Mouse (Mus musculus) urinary bladder, adult 2 months (tissue): ENCODE measurements around the gene Ttc28. TPM values are rescaled to one million over a fixed set of nuclear protein-coding genes. Genes with fewer than 3 reads are reported as not detected.

Experiments
- DNase-seq: peaks from one replicate; pipeline ENCODE4 v3.0.0; 2022; ENCODE audit warnings: low spot score
- polyA plus RNA-seq: library from polyadenylated mRNA; depleted of rRNA; stranded (reverse); fragments of >200 nt; gene quantifications from 2 replicates; pipeline ENCODE4 v1.2.3, GENCODE M21; 2012

The Ttc28 gene
- polyA plus RNA-seq, 1 experiment, result 4.9 TPM

DNA sequence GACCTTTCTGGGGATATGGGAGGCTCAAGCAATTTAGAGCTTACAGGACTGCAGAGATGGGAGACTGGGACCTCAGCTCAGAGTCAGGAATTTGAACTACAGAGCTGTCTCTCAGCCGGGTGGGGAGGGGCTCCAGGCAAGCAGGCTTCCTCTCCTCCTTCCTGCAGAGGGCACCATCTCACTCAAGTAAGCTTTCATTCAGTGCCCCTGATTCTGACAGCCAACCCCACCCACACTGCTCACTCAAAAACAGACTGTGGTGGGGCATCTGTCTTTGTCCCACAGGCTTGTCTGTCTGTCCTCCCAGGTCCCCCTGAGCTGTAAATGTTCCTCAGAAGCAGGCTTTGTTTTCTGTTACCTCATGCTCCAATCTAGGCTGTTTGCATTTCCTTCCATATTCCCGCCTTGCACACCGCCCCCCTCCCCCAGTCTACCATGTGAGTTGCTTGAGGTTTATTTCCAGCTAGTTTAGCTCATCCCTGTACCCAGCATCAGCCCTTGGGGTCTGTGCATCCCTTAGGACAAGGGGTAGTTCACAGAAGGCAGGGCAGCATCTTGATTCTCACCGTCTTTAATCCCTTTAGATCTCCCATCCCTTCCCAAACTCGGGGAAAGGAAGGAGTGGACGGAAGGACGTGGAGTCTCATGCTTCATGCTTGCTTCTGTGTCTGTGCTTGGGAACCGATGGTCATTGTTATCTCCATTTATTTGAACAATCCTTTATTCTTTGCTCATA lies 328.5 kb downstream of the Ttc28 start:
- no peak for DNase-seq

GRCm38 (mm10) chr5:111208660-111208969 lies 329.0 kb downstream of the Ttc28 start:
- DNase-seq, result no peak

GRCm38 (mm10) chr5:111213935-111214450 lies 334.4 kb downstream of the Ttc28 start:
- no peak for DNase-seq

- no peak for DNase-seq
Measured at GRCm38 (mm10) chr5:111214890-111215289, 335.3 kb downstream of the Ttc28 start.

GRCm38 (mm10) chr5:111215722-111216121 lies 336.1 kb downstream of the Ttc28 start:
- DNase-seq, result no peak

DNA sequence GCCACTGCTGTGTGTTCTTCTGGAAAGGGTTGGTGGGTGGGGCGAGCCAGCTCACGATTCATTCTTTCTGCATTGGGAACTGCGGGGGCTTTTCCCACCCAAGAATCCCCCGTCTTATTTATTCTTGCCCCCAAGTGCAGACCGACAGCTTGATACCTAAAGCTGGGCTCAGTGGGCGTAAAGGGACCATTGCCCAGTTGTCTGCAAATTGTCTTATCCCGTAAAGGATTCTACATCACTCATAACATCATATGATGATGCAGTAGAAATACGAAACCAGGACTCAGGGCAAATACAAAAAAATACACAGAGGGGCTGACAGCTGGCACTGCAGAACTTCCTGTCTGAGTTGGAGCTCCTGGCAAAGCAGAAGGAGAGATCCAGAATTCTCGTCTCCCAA lies 336.6 kb downstream of the Ttc28 start:
- no peak for DNase-seq

GRCm38 (mm10) chr5:111217447-111218110 lies 338.0 kb downstream of the Ttc28 start:
- no peak for DNase-seq

DNA sequence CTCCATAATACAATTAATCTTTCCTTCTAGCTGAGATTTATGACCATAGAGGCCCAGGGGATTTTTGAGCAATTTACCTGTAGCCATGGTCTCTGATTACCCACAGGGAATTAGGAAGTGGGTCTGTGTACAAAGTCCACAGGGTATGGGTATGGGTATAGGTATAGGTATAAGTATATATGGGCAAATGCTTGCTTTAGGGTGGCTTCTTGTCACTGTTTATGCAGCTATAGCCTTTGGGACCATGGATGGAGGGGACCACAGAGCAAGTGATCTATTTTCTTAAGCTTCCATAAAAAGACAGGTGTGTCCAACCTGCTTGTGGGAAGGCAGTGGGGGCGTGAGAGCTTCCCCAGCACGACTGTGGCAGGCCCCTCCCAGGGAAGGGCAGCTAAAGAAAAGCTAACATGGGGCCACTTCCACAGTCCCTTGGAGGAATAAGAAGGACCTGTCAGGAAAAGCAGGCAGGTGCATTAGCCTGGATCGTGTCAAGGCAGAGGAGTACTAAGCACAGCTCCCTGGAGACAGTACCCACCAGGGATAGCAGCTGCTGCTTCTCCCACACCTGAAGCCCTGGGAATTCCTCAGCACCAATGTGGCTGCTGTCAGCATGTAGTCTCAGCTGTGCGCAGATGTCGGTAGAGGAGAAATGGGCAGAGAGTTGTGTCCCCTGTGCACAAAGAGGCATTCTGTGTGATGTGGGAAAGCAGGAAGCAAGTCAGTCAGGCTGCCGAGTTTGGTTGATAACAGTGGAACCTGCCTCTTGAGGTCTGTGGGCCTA lies 338.7 kb downstream of the Ttc28 start:
- no peak for DNase-seq

DNA sequence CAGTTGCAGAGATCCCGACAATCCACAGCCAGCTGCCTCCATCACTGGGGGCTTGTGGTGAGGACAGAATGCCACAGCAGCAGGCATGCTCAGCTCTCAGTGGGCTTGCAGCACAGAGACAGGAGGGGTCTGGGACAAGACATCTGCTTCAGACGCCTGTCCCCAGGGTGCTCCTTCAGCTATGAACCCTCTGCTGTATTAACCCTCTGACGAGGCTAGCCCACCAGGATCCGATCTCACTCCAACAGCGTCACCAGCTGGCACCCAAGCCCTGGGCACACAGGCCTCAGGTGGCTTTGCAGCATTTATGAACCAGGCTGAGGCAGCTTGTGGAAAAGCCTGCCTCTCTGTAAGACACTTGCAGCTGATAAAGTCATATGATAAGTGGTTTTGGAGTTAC lies 339.4 kb downstream of the Ttc28 start:
- DNase-seq, result no peak

DNA sequence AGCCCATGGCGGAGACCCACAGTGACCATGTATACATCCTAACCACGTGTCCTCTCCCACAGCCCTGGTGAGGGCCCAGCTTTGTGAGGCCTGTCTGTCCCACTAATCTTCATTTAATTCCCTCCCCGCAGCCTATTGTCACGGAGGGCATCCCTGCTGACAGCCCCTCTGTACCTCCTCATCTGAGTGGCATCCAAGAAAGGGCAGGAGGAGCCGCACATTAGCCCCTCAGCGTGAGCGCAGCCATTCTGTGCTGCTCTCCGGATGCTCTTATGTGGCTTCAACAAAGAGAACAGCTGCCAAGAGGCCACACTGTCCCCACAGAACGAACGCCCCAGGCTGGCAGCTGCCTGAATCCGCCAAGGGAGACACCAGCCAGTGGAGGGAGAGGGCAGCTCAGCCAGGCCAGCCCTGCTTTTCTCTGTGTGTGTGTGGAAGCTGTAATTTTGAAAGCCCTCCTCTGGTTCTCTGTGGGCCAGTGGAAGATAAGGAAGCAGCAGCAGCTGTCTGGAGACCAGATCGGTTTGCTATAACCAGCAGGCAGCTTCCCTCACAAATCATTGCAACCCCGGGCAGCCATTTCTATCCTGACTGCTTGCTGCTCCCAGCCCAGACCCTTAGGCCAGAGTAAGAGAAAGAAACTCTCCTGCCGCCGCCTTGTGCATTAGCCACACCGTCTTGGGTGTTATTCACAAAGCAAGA lies 341.2 kb downstream of the Ttc28 start:
- no peak for DNase-seq

DNA sequence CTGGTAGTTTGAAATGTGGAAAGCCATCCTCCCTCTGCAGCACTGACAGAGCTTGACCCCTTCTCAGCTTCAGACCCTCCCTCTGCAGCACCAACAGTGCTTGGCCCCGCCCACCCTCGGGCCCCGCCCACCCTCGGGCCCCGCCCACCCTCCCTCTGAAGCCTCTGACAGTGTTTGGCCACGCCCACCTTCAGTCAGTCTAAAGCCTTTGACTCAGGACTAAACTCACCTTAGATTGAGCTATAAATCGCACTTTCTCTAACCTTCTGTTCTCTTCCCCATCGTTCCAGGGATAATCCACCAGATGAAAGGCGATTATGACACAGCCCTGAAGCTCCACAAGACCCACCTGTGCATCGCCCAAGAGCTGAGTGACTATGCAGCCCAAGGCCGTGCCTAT lies 343.2 kb downstream of the Ttc28 start:
- no peak for DNase-seq

GRCm38 (mm10) chr5:111225306-111225705 lies 345.7 kb downstream of the Ttc28 start:
- DNase-seq, result no peak

DNA sequence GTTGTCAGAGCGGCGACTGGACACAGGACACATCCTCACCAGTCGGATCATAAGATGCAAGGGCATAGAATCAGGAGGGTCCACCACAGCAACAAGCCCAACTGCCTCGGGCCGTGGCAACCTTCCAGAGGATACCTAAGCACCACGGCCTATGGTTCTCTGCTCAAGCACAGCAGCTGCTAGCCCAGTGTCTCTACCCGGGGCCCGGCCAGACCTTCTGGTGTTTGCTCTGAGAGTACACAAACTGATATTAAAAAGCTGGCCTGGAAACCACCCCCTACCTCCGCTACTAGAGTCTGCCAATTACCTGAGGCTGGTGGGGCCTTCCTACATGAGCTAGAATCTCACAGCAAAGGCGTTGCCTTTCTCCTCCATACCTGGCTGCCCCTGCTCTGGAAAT lies 346.9 kb downstream of the Ttc28 start:
- DNase-seq, result no peak

DNA sequence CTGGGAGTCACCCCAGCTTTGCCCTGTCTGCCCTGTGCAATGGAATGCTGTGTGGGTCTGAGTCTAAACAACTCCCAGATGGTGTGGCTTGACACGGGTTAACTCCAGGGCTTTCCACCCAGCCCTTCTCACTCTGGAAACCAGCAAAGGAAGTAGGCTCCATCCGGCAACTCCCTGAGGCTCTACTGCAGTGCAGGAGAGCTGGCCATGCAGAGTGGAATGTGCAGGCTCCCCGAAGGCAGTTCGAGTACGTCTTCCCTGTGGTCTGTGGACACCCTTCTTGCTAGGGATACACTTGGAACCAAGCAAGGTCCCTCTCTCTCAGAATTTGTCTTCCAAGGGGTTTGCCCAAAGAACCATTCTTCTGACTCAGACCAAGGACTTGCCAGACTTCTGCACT lies 348.2 kb downstream of the Ttc28 start:
- DNase-seq, result no peak

GRCm38 (mm10) chr5:111228302-111229040 lies 348.9 kb downstream of the Ttc28 start:
- no peak for DNase-seq

GRCm38 (mm10) chr5:111229041-111229394 lies 349.4 kb downstream of the Ttc28 start:
- no peak for DNase-seq

GRCm38 (mm10) chr5:111229671-111230070 lies 350.1 kb downstream of the Ttc28 start:
- DNase-seq, result no peak

GRCm38 (mm10) chr5:111231044-111231443 lies 351.4 kb downstream of the Ttc28 start:
- no peak for DNase-seq

- DNase-seq, result no peak
Measured at GRCm38 (mm10) chr5:111231769-111232168, 352.2 kb downstream of the Ttc28 start.

DNA sequence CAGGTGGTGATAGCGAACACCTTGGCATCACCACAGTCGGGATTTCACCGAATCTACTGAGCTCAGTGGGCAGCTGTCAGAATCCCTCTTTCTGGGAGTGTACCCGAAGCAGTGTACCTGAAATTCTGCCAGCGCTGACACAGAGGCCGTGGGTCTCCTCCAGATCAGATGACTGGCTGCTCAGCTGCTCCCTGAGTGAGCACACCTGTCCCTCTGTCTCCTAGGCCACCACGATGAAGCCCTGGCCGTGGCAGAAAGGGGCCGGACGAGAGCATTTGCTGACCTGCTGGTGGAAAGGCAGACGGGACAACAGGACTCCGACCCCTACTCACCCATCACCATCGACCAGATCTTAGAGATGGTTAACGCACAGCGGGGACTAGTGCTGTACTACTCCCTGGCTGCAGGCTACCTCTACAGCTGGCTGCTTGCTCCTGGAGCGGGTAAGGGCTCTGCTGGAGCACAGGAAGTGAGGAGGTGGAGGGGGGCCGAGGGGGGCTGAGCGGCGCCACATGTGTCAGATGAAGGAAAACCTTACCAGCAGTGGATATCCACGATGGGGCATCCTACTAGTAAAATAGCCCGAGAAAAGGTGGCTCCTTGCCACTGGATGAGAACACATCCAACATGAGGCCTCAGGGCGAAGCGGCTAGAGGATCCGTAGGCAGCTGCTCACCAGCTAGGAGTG lies 353.6 kb downstream of the Ttc28 start:
- no peak for DNase-seq

- DNase-seq, result no peak
Measured at GRCm38 (mm10) chr5:111235131-111235530, 355.5 kb downstream of the Ttc28 start.
